Mouse (Mus musculus) heart, postnatal 0 days (tissue): ENCODE data around the gene Snrpg.

Experiments
- CTCF ChIP-seq: IDR thresholded peaks from 2 replicates; pipeline ENCODE4 v1.5.1; 2016; ENCODE audit warnings: antibody characterized with exemption, control low read depth, low read depth
- EP300 ChIP-seq: IDR thresholded peaks from 2 replicates; pipeline ENCODE4 v1.6.1; 2016; ENCODE audit warnings: antibody characterized with exemption, low read depth

DNA sequence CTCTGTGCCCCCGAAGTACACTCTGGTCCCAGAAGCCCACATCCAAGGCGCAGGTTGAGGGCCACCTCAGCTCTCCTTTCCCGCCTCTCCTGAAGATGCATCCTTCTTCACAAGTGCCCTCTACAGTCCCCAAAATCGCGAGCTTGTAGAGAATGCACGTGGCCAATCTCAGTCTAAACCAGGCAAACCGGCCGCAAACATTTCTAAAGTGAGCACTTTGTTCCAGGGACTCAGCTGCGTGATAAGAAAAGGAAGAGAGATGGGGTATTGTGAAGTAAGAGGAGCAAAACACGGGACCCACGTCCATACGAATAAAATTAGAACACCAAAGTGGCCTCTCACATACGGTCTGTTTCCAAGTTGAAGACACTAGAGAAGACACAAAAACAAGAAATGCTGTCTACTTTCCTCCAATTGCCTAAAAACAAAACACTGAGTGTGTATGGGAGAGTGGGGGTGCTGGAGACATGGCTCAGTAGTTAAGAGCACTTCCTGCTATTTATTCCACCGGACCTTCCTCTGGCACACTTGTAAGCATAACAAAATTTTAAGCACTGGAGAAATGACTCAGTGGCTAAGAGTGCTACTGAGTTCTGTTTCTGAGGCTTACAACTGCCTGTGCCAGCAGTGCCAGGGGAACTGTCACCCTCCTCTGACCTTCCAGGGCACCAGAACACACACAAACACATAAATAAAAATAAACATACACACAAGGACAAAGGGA is 26.3 kb downstream of the Snrpg start:
- TF ChIP-seq CTCF (no peak), EP300 (no peak)
